Mouse (Mus musculus) lung, adult 18-20 months (tissue): ENCODE measurements around the gene Pes1.

ENCODE experiments used
- DNase-seq, 2 experiments: peaks; one replicate each; pipeline ENCODE4 v3.0.0; 2022; ENCODE audit warnings: mixed read lengths in 2 of 2

Pes1 gene

DNA sequence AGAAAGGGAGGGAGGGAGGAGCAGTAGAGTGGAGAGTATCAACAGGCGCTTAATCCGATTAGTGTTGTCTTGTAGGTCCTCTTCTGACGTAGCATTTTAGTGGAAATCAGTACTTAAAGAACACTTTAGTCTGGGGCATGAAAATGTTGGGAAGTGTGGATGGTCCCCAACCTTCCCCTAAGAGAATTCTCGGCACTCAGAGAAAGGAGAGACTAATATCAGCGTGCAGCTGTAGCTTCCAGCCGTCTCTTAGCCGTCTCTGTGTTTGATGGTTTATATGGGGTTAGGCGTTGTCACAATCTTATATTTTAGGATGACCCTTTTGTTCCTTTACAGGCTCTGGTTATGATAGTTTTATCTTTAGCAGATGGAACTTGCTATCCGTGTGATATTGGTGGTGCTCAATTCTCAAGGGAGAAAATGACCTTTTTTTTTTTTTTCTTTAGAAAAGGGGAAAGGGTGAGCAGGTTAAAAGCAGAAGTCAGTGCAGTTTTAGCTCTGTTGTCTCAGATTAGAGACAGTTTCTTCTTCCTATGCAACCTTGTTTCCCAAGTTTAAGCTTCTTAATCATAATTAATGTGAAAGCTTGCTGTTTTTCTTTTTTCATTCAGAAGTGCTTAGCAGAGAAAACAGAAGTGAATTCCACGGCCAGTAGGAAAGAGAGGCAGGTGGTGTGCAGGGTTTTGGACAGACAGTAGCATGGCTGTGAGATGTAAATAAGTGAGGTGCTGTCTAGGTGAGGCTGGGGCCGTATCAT, 819 bp downstream of the Pes1 start:
- no peak for DNase-seq

DNA sequence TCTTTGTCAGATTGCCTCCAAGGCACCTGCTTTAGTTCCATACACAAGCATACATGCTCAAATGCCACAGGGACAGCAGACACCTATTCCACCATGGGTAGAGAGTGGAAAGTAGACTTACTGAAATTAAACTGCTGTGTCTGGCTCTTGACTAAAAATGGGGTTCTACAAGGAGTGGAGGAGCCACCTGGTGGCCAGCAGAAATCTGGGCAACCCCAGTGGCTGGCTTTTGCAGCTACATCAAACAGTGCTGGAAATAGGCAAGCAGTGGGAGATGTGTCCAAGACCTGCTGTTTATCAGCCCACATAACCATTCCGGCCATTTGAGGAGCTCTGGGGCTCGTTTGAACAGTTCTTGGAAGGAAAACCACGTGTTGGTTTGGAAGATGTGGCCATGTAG, 6.1 kb downstream of the Pes1 start:
- no peak for DNase-seq

DNA sequence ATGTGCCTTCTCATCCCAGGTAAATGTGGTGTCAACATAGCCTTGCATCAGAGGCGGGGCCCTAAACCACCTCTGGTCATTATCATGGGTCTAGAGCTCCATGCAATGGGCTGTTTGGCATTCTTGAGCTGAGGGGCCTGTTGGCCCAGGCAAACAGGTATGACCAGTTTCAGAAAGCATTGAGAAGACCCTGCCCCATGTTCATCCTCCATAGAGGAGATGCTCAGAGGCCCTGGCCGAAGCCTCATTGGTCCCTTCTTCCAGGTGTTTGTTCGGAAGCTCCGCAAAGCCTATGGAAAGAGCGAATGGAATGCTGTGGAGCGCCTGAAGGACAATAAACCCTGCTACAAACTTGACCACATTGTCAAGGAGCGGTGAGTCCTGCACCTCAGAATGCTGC, 6.6 kb downstream of the Pes1 start:
- no peak for DNase-seq

DNA sequence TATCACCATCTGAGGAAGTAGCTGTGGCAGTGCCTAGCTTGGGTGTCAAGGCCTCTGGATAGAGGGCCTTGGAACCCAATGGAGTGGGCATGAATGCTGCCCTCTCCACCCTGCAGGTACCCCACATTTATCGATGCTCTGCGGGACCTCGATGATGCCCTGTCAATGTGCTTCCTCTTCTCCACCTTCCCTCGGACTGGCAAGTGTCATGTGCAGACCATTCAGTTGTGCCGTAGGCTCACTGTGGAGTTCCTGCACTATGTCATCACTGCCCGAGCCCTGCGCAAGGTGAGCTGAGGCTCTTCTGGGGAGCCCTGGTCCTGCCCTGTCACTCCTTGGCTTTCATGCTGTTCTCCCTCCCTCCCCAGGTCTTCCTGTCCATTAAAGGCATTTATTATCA, 9.3 kb downstream of the Pes1 start:
- no peak for DNase-seq

DNA sequence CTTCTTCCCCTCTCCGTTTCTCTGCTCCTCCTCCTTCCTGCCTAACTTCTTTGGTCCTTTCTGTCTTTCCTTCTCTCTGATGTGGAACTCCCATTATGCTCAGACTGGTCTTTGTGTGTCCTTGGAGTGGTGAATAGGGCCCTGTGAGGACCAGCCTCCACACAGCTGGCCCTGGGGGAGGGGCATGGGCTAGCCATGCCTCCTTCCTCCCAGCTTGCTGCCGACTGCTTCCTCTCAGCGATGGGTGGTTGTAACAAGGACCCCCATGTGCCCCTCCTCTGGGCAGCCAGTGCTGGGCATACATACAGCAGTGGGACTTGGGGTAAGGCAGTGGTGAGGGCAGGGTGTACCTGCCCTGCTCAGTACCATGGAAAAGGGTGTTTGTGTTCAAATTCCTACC, 10.5 kb downstream of the Pes1 start:
- DNase-seq, result no peak

DNA sequence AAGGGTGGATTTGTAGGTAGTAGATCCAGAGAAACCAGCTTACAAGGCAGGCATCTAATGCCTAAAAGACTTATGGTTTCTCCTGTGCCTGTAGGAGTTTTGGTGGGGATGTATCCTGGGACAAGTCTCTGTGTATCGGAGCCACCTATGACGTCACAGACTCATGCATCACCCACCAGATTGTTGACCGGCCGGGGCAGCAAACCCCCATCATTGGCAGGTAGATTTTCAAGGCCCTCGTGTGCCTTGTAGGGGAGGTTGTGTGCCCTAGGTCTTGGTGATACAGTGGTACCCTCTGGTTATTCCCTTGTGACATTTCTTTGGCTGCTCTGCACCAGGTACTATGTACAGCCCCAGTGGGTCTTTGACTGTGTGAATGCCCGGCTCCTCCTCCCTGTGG, 12.9 kb downstream of the Pes1 start, which contains the start of gene 4930556J24Rik:
TSS of gene 4930556J24Rik (minus strand) at position 101 of the 400 bp plus-strand sequence.
- DNase-seq, result no peak

DNA sequence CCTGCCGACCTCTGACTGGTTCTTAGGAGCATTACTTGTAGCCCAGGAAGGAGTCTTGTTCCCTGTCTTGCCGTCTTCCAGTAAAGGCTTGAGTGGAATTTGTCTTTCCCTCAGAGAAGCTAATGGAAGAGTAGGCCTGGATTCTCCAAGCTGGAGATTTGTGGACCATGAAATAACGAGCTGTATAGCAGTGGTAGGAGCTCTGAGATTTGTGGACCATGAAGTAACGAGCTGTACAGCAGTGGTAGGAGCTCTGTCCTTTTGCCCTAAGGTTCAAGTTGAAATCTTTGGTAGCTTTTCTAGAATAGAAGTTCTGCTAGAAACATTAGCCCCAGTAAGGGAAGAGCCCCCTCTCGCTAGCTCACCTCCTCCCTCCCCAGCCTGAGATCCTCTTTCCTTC, 14.6 kb downstream of the Pes1 start:
- DNase-seq, result no peak

DNA sequence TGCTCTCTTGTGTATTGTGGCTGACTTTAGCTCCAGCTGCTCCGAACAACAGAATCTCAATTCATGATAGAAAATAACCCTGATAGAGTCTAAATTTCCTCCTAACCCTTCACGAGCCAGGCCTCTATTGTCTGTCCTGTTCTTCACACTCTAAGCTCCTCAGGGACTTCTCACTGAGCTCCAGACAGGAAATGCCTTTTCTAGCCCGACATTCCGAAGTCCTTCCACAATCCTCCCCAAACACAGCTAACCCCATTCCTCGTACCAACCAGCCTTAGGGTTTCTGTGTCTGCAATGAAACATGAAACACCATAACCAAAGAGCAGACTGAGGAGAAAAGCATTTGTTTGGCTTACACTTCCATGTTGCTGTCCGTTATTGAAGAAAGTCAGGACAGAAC, 17.8 kb downstream of the Pes1 start:
- DNase-seq, result no peak

DNA sequence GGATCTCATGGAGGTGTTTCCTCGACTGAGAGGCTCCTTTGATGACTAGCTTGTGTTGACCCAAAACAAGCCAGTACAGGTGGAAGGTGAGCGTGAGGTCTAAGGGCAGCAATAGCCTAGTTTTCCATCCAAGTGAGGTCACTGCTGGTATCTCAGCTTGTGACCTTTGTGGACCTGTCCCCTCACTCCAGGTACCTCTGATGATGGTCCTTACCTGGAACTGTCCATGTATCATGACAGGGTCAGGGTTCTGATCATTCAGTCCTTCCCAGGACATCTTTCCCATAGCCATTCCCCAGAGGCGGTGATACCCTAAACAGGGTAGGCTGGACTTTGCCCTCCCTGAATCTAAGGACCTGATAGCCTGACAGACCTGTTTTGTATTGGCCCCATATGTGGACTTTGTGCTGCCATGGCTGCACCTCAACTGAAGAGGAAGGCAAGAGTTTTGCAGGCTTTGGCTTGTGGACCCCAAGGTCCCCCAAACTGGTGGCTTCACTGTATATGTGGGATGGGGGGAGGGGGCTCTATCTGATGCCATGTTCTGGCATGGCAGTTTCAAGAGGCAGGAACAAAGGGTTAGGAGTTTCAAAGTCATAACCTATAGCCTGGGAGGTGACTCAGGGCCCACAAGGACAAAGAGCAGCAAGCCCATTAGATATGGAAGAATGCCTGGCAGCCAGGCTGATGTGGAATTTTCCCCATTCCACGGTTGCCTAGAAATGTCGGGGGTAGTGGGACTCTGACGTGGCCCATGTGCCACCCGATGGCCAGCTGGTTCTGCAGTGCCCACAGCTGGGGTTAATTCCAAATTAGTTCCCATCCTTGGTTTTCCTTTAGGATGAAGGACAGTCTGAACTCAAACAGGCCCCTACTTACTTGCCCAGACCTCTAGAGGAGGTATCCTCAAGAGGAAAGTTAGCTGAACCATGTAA, 18.8 kb downstream of the Pes1 start:
- DNase-seq, result no peak

DNA sequence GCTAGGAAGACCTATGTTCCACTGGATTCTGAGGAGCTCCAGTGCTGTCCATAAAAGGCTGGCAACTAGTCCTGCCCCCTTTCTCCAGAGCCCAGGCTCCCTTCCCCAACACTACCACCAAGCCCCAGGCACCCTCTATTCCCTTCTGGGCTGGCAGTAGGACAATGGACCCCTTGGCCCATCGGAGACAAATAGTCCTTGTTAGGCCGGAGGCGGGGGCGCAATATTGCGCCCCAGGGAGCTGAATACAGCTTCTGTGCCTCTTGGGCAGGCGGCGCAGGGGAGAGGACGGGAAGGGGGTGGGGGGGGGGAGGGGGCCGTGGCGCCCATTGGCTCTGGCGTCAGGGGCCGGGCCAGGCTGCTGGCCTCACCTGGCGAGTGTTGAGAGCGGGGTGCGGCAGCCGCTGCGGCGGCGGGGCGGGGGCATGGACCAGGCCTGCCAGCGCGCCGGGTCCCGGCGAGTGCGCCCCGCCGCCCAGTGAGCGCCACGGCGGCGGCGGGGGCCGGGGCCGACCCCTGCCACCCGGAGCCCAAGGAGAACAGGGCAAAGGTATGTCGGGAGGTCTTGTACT, 19.6 kb downstream of the Pes1 start, which contains the start of gene Gal3st1:
TSS of gene Gal3st1 (plus strand) at position 346 of the 572 bp plus-strand sequence.
- DNase-seq, result peak; percentile 60 to 69

DNA sequence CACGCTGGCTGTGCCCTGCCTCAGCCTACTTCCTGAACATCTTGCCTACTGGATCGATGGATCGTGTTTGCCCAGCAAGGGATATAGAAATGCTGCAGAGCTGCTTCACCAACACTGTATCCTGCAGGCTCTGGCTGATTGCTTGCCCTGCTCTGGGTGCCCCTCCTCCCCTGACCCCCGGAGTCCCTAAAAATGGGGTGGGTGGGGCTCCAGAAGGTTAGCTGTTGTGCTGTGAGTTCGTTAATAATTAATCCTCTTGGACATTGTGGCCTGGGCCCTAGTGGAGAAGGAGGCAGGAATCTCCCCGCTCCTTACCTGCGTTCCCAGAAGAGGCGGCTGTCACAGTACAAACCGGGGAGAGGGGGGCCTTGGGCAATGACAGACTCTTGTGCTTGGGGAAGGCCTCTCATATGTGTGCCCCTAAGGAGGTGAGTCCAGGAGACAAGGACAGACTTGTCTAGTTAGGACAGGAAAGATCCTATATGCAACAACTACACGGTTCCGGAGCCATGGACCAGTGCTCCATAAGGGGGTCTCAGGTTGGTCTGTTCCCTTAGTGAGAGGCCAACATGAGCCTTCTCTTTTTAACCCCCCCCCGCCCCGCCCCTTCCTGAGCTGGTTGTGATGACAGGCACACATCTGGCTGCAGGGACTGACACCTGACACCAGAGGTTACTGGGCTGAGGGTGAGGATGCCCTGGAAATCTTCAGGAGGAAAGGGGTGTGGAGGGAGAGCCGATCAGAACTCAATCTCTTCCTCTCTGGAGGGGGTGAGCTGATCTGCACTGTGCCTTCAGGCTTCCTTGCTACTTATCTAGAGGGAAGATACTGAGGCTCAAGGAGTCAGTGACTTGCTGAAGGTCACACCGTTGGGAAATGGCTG, 20.3 kb downstream of the Pes1 start:
- DNase-seq, result peak; percentile 50 to 78

DNA sequence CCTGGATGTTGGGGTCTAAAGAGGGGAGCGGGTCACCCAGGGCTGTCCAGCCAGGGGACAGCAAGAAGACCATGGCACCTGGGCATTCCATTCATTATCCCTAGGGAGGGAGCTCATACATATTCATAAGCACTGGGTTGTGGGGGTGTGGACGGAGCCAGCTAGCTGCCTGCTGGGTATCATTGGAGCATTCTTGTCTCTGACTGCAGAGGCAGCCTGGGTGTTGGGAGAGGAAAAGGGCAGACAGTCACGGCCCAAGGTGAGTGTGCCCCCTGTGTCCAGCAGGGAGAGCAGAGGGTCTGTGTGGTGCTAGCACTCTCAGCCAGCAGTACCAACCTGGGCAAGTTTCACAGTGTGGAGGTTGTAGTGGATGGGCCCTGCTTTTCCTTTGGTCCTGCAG, 26.0 kb downstream of the Pes1 start:
- DNase-seq, result no peak

DNA sequence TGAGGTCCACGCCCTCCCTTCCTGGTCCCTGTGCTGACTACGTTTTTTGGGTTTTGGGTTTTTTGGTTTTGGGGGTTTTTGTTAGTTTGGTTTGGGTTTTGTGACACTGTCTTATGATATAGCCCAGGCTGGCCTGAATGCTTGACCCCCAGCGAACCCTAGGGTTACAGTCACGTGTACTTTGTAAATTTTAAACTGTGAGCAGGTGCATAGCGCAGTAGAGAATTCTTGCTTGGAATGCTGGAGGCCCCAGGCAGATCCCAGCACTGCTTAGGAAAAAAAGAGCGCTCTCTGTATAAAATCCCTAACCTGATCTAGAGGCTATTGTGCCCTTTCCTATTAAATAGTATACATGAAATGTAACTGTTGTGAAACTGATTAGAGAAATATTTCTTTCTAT, 29.4 kb downstream of the Pes1 start:
- DNase-seq, result no peak

DNA sequence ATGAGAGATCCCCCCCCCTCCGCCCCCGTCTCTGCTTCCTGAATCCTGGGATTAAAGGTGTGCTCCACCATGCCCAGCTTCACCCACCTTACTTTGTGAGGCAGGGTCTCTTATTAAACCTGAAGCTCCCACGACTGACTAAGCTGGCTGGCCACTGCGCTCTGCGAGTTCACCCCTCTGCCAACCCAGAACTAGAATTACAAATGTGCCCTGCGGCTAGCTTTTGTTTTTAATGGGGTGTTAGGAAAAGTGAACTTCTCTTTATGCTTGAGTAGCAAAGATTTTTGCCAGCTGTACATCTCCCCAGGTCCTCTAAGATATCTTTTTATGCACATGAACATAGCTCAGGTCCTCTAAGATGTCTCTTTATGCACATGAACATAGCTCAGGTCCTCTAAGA, 30.1 kb downstream of the Pes1 start:
- DNase-seq, result no peak

DNA sequence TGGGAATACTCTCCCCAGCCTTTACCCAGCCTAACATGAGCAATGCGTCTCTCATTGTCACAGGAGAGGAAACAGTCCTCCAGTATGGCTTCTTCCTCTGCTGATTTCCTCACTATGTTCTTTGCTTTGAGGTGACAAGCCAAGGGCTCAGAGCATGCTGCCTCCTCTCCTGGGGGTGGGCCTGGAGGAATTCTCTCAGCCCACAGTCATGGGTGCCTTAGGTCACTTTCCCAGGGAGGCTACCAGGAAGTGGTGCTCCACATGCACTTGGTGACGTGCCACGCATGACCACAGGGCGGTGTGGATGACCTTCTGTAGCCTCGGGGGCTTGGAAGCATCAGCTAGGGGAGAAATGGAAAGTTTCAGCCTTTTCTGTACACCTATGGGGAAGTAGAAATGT, 31.7 kb downstream of the Pes1 start:
- no peak for DNase-seq

DNA sequence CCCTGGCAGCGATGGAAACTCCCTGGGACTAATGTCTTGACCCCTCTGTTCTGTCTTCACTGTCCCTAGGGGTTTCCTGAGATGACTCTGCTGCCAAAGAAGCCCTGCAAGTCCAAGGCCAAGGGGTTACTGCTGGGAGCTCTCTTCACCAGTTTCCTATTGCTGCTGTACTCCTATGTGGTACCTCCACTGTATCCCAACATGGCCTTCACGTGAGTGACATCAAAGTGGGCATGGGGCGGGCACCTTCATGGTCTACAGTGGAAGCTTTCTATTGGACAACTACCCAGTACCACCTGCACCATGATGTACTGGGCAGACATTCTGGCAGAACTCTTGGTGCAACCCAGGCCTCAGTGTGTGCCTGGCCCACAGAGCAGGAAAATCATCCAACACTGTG, 33.1 kb downstream of the Pes1 start:
- no peak for DNase-seq

DNA sequence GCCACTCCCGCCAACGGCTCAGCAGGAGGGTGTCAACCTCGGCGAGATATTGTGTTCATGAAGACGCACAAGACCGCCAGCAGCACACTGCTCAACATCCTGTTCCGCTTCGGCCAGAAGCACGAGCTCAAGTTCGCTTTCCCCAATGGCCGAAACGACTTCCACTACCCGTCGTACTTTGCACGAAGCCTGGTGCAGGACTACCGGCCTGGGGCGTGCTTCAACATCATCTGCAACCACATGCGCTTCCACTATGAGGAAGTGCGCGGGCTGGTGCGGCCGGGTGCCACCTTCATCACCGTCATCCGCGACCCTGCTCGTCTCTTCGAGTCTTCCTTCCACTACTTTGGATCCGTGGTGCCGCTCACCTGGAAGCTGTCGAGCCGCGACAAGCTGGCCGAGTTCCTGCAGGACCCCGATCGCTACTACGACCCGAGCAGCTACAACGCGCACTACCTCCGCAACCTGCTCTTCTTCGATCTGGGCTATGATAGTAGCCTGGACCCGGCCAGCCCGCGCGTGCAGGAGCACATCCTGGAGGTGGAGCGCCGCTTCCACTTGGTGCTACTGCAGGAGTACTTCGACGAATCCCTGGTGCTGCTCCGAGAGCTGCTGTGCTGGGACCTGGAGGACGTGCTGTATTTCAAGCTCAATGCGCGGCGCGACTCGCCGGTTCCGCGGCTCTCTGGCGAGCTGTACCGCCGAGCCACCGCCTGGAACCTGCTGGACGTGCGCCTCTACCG, 34.4 kb downstream of the Pes1 start:
- no peak for DNase-seq

DNA sequence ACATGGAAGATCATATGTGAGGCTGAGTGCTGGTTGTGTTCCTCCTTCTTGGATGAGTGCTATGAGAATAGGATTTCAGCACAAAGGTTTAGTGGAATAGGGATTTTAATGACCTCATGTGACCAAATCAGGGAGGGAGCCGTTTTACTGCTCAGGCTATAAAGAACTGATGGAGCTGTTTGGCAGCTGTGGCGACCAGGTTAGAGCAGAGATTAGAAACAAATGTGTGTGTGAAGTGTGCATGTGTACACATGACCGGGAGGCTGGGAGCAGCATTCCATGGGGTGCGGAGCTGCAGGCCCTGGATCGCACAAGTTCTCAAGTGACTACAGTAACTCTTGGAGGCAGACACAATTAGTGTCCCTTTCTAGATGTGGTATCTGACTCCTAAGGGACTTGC, 35.8 kb downstream of the Pes1 start:
- DNase-seq, result no peak

DNA sequence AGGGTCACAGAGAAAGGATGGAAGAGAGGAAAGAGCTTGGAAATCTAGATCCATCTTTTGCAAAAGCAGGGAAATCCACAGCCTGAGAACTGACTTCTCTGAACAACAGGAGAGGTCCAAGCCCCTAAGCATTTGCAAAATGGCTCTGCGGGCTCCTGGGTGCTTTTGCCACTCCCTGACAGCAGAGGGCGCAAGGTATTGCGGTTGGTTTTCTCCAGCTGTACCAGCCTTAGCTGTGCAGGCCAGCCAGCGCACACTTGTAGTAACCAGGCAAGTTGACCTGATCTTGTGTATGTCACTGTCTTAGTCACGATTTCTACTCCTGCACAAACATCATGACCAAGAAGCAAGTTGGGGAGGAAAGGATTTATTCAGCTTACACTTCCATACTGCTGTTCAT, 37.8 kb downstream of the Pes1 start:
- peak; percentile 69 to 74 for DNase-seq

DNA sequence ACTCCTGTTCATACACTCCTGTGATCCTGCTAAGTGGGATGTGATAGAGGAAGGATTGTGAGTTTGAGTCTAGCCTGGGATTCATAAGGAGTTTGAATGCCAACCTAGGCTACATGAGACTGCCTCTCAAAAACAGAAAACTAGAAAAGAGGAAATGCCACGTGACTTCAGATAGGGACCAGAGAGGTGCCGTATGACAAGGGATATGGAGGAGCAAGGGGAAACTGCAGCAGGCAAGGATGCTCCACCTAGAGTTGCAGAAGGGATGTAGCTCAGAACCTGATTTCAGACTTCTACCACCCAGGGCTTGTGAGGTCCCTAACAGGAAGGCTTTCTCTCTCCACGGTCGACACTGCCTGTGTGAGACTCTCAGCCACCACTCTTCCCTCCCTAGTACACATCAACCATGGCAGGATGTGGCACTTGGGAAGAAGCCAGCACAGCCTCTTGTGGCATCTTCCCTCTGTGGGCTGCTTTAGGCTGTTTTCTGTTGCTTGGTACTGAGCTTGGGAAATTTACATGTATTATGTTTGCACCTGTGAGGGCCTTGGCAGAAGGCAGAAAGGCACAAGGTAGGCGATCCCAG, 41.5 kb downstream of the Pes1 start:
- no peak for DNase-seq

DNA sequence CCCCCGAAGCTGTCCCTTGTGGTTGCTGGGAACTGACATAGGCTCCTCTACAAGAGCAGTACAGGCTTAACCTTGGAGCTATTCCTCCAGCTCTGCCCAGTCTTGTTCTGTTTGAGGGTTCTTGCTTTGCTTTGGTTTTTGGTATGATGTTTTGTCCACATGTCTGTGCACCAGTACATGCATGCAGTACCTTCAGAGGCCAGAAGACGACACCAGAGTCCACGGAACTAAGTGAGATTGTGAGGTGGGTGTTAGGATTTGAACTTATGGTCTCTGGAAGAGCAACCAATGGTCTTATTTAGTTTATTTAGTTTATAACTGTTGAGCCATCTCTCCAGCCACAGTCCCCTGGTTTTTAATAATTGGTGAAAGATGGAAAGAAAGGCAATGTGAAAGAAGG, 42.7 kb downstream of the Pes1 start:
- no peak for DNase-seq
